Mouse (Mus musculus) olfactory bulb, adult 2 months (tissue): ENCODE measurements around the gene Ano5.

Experiments used
- CTCF ChIP-seq: fragments of 200-500 bp; IDR thresholded peaks from 2 replicates; pipeline ENCODE4 v1.5.1; 2012; ENCODE audit warnings: low read depth, mild to moderate bottlenecking, low read length, moderate library complexity; ENCODE audit not compliant: insufficient read depth
- POLR2A ChIP-seq: fragments of 200-500 bp; IDR thresholded peaks from 2 replicates; pipeline ENCODE4 v1.6.1; 2012; ENCODE audit warnings: mild to moderate bottlenecking, low read depth, low read length, moderate library complexity; ENCODE audit not compliant: insufficient read depth

DNA sequence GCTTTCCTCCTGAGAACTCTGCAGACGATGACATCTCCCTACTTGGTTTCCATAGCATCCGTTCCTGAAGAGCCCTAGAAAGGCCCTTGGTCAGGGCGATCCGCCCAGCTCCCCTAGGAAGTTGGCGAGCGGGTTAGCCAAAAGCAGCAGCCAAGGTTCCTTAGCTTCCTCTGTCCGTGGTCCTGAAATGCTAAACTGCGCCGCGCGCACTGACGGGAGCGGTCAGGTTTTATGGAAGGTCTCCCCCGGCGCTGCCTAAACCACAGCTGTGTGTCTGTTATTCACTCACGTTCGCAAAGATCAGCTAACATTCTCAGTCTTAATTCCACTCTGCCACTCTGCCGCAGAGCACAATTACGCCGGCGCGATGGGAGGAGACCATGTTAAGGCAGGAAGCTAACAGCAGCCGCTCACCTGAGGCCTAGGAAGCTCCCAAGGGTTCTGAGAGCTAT is 110.9 kb downstream of the Ano5 start, which contains the start of gene Slc17a6:
- no peak for TF ChIP-seq POLR2A
- TF ChIP-seq CTCF = no peak
